Mouse (Mus musculus) lung, embryonic 15.5 days (tissue): ENCODE results near the gene Sec61a1. TPM values are rescaled to one million over a fixed set of nuclear protein-coding genes. Genes with fewer than 3 reads are reported as not detected.

Source experiments
- ATAC-seq: fragments of 200-750 bp; cut with Nextera tagmentation; 2 replicates; pipeline ENCODE4 v1.8.0; 2017; ENCODE audit warnings: moderate number of reproducible peaks, borderline replicate concordance; ENCODE audit not compliant: low FRiP score, low TSS enrichment; ENCODE audit errors: extremely low read depth
- H3K27ac ChIP-seq: fragments of 300-500 bp; sonication (generic); 2 replicates; pipeline ENCODE4 v1.5.1; 2015; ENCODE audit warnings: moderate library complexity, mild to moderate bottlenecking, inconsistent platforms
- H3K27me3 ChIP-seq: fragments of 300-500 bp; sonication (generic); 2 replicates; pipeline ENCODE4 v1.6.1; 2015; ENCODE audit warnings: inconsistent platforms
- H3K36me3 ChIP-seq: fragments of 300-500 bp; sonication (generic); 2 replicates; pipeline ENCODE4 v1.6.1; 2015; ENCODE audit warnings: inconsistent platforms
- H3K4me1 ChIP-seq: fragments of 300-500 bp; sonication (generic); 2 replicates; pipeline ENCODE4 v1.6.1; 2015; ENCODE audit warnings: inconsistent platforms
- H3K4me2 ChIP-seq: fragments of 300-500 bp; sonication (generic); 2 replicates; pipeline ENCODE4 v1.6.1; 2015; ENCODE audit warnings: inconsistent platforms, mild to moderate bottlenecking, moderate library complexity
- H3K4me3 ChIP-seq: fragments of 300-500 bp; sonication (generic); 2 replicates; pipeline ENCODE4 v1.5.1; 2015; ENCODE audit warnings: mild to moderate bottlenecking, inconsistent platforms
- H3K9ac ChIP-seq: fragments of 300-500 bp; sonication (generic); 2 replicates; pipeline ENCODE4 v1.6.1; 2015; ENCODE audit warnings: inconsistent platforms
- H3K9me3 ChIP-seq: fragments of 300-500 bp; sonication (generic); 2 replicates; pipeline ENCODE4 v1.6.1; 2016; ENCODE audit warnings: inconsistent platforms
- WGBS: fragments of 180-500 bp; shearing (Covaris S2); methylation state at CpG from one replicate; pipeline ENCODE4 v1.1.7; 2015; 5-methylcytosine and 5-hydroxymethylcytosine counted together
- polyA plus RNA-seq: library from polyadenylated mRNA; unstranded; fragments of >200 nt; fragmentation: Nextera tagmentation; extraction: Ambion mirVana; gene quantifications from 2 replicates; pipeline ENCODE4 v1.2.1, GENCODE M21; 2015

The Sec61a1 gene
- polyA plus RNA-seq, 1 experiment from 2014 or later = 241 TPM

- ATAC-seq = no peak
Measured at GRCm38 (mm10) chr6:88485378-88485777, 33.3 kb downstream of the Sec61a1 start.

DNA sequence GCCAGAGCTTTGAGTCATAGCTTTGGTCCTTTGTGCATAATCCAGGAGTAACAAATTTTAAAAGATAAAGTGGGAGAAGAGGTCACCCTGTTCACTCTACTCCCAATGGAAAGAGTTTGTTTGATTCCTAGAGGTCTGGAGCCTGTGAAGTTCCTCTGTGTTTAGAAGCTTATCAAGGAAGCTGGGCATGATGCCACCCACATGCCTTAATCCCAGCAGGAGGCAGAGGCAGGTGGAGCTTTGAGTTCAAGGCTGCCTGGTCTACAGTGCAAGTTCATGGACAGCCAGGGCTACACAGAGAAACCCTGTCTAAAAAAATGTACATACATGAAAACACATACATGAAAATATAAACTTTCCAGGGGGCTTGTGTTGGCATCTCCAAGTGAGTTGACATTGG, 34.8 kb downstream of the Sec61a1 start:
- Histone ChIP-seq H3K27me3 (no peaks in the 10 kb centered on the region), H3K9ac (no peak overlapping the region)

More at GRCm38 (mm10) chr6:88485378-88485777, 33.3 kb downstream of the Sec61a1 start:
- H3K9me3 ChIP-seq = no peaks in the 10 kb centered on the region
- H3K9ac ChIP-seq = no peak overlapping the region
- H3K27me3 ChIP-seq = no peaks in the 10 kb centered on the region
- H3K4me2 ChIP-seq = no peak overlapping the region
- H3K4me1 ChIP-seq = 0 out of 2 replicates have a peak, but pooled peaks cover 5% of the 10 kb centered on the region
- H3K4me3 ChIP-seq = no peak overlapping the region
- WGBS = 67% methylated on average over 6 of the region's 6 CpGs
- H3K36me3 ChIP-seq = peaks cover 80% of the 10 kb centered on the region
- no peak overlapping the region for H3K27ac ChIP-seq

DNA sequence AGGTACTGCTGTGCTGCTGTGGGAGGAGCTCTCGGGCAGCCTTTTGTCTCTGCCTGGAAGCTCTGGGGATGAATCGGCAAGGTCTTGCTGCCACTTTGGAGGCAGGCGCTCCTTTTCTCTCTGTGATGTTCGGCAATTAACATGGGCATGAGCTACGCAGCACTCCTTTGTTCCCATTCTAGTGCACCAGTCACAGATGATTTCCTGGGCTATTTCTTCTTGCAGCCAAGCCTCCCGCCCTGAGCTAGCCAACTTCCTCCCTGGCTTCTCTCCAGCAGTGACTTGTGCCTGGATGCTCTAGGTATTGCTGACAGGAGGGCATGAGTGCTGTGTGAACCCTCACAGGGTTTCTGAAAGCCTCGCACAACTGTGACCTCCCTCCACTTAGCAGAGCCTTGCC, 35.6 kb downstream of the Sec61a1 start:
- no peak overlapping the region for H3K4me2 ChIP-seq
- 0 out of 2 replicates have a peak, but pooled peaks cover 5% of the 10 kb centered on the region for H3K4me1 ChIP-seq
- H3K27ac ChIP-seq = no peak overlapping the region
- no peak overlapping the region for H3K9ac ChIP-seq
- WGBS = 68% methylated on average over 7 of the region's 7 CpGs
- H3K9me3 ChIP-seq = no peaks in the 10 kb centered on the region
- no peak for ATAC-seq
- peaks cover 89% of the 10 kb centered on the region for H3K36me3 ChIP-seq
- H3K4me3 ChIP-seq = no peak overlapping the region
- no peaks in the 10 kb centered on the region for H3K27me3 ChIP-seq

More for the DNA sequence above, 34.8 kb downstream of the Sec61a1 start:
- Histone ChIP-seq H3K4me2 (no peak overlapping the region), H3K4me1 (0 out of 2 replicates have a peak, but pooled peaks cover 5% of the 10 kb centered on the region), H3K9me3 (no peaks in the 10 kb centered on the region), H3K4me3 (no peak overlapping the region), H3K27ac (no peak overlapping the region), H3K36me3 (peaks cover 91% of the 10 kb centered on the region)
- no peak for ATAC-seq

GRCm38 (mm10) chr6:88480421-88480820, 38.3 kb downstream of the Sec61a1 start:
- H3K36me3 ChIP-seq = peaks cover 80% of the 10 kb centered on the region
- ATAC-seq = no peak
- no peaks in the 10 kb centered on the region for H3K27me3 ChIP-seq
- H3K4me1 ChIP-seq = 0 out of 2 replicates have a peak, but pooled peaks cover 5% of the 10 kb centered on the region
- no peak overlapping the region for H3K4me2 ChIP-seq
- no peak overlapping the region for H3K27ac ChIP-seq
- 60% methylated on average over 6 of the region's 6 CpGs for WGBS
- H3K9me3 ChIP-seq = no peaks in the 10 kb centered on the region
- H3K4me3 ChIP-seq = no peak overlapping the region
- H3K9ac ChIP-seq = no peak overlapping the region

DNA sequence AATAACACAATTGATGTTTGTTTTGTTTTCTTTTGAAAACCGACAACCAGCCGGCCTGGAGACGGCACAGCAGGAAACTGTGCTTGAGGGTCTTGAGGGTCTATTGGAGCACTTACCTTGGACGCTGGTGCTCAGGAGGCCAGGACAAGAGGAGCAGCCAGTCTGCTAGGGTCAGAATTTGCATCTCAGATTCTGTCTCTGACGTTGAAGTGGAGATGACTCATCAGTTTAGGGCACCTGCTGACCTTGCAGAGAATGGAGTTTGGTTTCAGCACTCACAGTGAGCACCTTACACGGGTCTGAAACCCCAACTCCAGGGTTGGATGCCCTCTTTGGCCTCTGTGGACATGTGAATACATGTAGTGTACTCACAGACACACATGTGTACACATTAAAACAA, 48.8 kb downstream of the Sec61a1 start:
- Histone ChIP-seq H3K4me2 (no peak overlapping the region), H3K27me3 (no peaks in the 10 kb centered on the region), H3K4me1 (peaks cover 10% of the 10 kb centered on the region), H3K9ac (no peak overlapping the region), H3K9me3 (no peaks in the 10 kb centered on the region), H3K36me3 (peaks cover 69% of the 10 kb centered on the region), H3K4me3 (no peak overlapping the region), H3K27ac (no peak overlapping the region)
- 73% methylated on average over 6 of the region's 6 CpGs for WGBS
- ATAC-seq = no peak

GRCm38 (mm10) chr6:88465181-88465920, 53.4 kb downstream of the Sec61a1 start, which contains the start of gene Ruvbl1:
Gene Ruvbl1, plus strand, starts transcription at chr6:88465409.
- Histone ChIP-seq H3K27me3 (no peaks in the 10 kb centered on the region), H3K9ac (peak within 1 kb of the TSS; percentile 76), H3K9me3 (no peaks in the 10 kb centered on the region), H3K27ac (no peak within 1 kb of the TSS), H3K36me3 (peaks cover 27% of the 10 kb centered on the region), H3K4me2 (peak within 1 kb of the TSS; percentile 79), H3K4me1 (peaks cover 10% of the 10 kb centered on the region), H3K4me3 (peak within 1 kb of the TSS; percentile 61)
- ATAC-seq = peak; percentile 99
- WGBS = under 1% methylated on average over 42 of the region's 42 CpGs

GRCm38 (mm10) chr6:88454545-88454944, 64.2 kb downstream of the Sec61a1 start:
- no peaks in the 10 kb centered on the region for H3K27me3 ChIP-seq
- H3K9me3 ChIP-seq = no peaks in the 10 kb centered on the region
- 59% methylated on average over 2 of the region's 2 CpGs for WGBS
- H3K9ac ChIP-seq = no peak overlapping the region
- no peaks in the 10 kb centered on the region for H3K36me3 ChIP-seq
- no peak overlapping the region for H3K4me3 ChIP-seq
- no peaks in the 10 kb centered on the region for H3K4me1 ChIP-seq
- ATAC-seq = no peak
- H3K27ac ChIP-seq = no peak overlapping the region
- H3K4me2 ChIP-seq = no peak overlapping the region

Other genes starting within 250 kb of the Sec61a1 start
- 37.7 and 42.4 TPM in 2 replicates for gene Eefsec, start 72.4 kb downstream of the Sec61a1 start, polyA plus RNA-seq
- gene Ruvbl1, start 53.5 kb downstream of the Sec61a1 start, polyA plus RNA-seq = 147 and 148 TPM in 2 replicates
- 0.54 and 1.4 TPM in 2 replicates for gene Kbtbd12, start 119.0 kb upstream of the Sec61a1 start, polyA plus RNA-seq
- gene Mgll, start 205.5 kb upstream of the Sec61a1 start, polyA plus RNA-seq = 75.8 and 76.7 TPM in 2 replicates